Mouse (Mus musculus): ENCODE measurements around the gene Thra. TPM values are rescaled to one million over a fixed set of nuclear protein-coding genes. Genes with fewer than 3 reads are reported as not detected.
A peak's percentile ranks its signal among the peaks of the same experiment; 100 is the strongest.

The Thra gene
- total and polyA plus RNA-seq, 3 experiments: 89.4 to 105 (median 103) TPM

DNA sequence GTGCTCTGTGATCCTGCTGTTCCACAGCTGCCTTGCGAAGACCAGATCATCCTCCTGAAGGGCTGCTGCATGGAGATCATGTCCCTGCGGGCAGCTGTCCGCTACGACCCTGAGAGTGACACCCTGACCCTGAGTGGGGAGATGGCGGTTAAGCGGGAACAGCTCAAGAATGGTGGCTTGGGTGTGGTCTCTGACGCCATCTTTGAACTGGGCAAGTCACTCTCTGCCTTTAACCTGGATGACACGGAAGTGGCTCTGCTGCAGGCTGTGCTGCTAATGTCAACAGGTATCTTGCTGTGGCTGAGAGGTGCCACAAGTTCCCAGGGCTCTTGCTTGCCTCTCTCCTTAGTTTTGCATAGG is 23.0 kb downstream of the Thra start:
- Histone ChIP-seq H3K9ac (ENCODE audit: low read depth, low read length) (no peak overlapping the region), H3K27me3 (ENCODE audit: control insufficient read depth, insufficient read depth, low read length) (no peaks in the 10 kb centered on the region), H3K4me3 (no peak overlapping the region), H3K36me3 (ENCODE audit: control insufficient read depth, insufficient read depth, low read length) (peaks cover 10% of the 10 kb centered on the region), H3K79me2 (replicated peaks; ENCODE audit: control insufficient read depth, insufficient read depth, low read length) (no peaks in the 10 kb centered on the region), H3K4me1 (ENCODE audit: control insufficient read depth, insufficient read depth, low read length) (peaks cover 6% of the 10 kb centered on the region), H3K27ac (peak overlapping the region; percentile 38)
- TF ChIP-seq POLR2A (IDR thresholded peaks at IDR 0.05; ENCODE audit: insufficient read depth, low read depth, low read length) (no peak), EP300 (IDR thresholded peaks at IDR 0.05; ENCODE audit: insufficient read depth, low read depth, low read length) (no peak), CTCF (IDR thresholded peaks at IDR 0.05) (no peak)
- intact Hi-C loops (cut with DNase I): no loop called here
- DNase-seq: peak in 1 of 2 experiments; percentile 33
- WGBS: 84% methylated on average over 8 of the region's 8 CpGs

DNA sequence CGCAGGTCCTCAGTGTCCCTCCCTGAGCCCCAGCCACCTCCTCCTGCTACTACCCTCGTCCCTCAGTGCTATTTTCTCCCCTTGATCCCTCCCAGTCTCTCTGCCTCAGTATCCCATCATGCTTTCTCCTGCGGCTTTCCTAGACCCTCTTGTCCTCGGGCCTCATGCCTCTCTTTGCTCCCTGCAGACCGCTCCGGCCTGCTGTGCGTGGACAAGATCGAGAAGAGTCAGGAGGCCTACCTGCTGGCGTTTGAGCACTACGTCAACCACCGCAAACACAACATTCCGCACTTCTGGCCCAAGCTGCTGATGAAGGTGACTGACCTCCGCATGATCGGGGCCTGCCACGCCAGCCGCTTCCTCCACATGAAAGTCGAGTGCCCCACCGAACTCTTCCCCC is 23.7 kb downstream of the Thra start:
- Histone ChIP-seq H3K27ac (no peak overlapping the region; the same call in 1 of the 2 replicates), H3K79me2 (replicated peaks; ENCODE audit: control insufficient read depth, insufficient read depth, low read length) (no peaks in the 10 kb centered on the region), H3K36me3 (ENCODE audit: control insufficient read depth, insufficient read depth, low read length) (peaks cover 14% of the 10 kb centered on the region), H3K27me3 (ENCODE audit: control insufficient read depth, insufficient read depth, low read length) (no peaks in the 10 kb centered on the region), H3K4me1 (ENCODE audit: control insufficient read depth, insufficient read depth, low read length) (peaks cover 8% of the 10 kb centered on the region), H3K4me3 (no peak overlapping the region), H3K9ac (ENCODE audit: low read depth, low read length) (no peak overlapping the region)
- TF ChIP-seq CTCF (IDR thresholded peaks at IDR 0.05) (no peak), EP300 (IDR thresholded peaks at IDR 0.05; ENCODE audit: insufficient read depth, low read depth, low read length) (no peak), POLR2A (IDR thresholded peaks at IDR 0.05; ENCODE audit: insufficient read depth, low read depth, low read length) (no peak)
- peak; percentile 13 to 22 for DNase-seq
- intact Hi-C loops (cut with DNase I): no loop called here
- 80% methylated on average over 18 of the region's 18 CpGs for WGBS

DNA sequence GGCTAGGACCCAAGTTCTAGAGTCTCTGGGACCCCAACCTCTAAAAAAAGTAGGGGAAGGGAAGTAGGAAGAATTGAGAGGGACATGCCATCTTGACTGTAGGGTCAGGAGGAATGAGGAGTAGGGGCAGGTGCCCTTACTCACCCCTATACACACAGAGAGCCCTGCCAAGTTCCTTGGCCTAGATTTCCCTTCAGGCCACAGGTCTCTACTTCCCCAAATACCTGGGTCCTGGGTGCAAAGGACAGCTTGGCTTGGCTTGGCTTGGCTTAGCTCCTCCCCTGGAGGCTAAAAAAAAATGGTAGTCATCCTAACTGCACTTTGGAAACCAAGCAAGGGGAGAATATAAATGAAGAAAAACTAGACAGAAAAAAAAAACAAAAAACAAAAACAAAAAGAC is 24.3 kb downstream of the Thra start:
- DNase-seq: no peak
- H3K4me3 ChIP-seq: no peak overlapping the region
- H3K4me1 ChIP-seq (ENCODE audit: control insufficient read depth, insufficient read depth, low read length): peaks cover 13% of the 10 kb centered on the region
- H3K27me3 ChIP-seq (ENCODE audit: control insufficient read depth, insufficient read depth, low read length): no peaks in the 10 kb centered on the region
- intact Hi-C loops (cut with DNase I): no loop called here
- H3K9ac ChIP-seq (ENCODE audit: low read depth, low read length): no peak overlapping the region
- TF ChIP-seq CTCF (IDR thresholded peaks at IDR 0.05) (no peak), EP300 (IDR thresholded peaks at IDR 0.05; ENCODE audit: insufficient read depth, low read depth, low read length) (no peak), POLR2A (IDR thresholded peaks at IDR 0.05; ENCODE audit: insufficient read depth, low read depth, low read length) (no peak)
- H3K27ac ChIP-seq: peak overlapping the region; percentile 81
- no peaks in the 10 kb centered on the region for H3K79me2 ChIP-seq (replicated peaks; ENCODE audit: control insufficient read depth, insufficient read depth, low read length)
- peaks cover 21% of the 10 kb centered on the region for H3K36me3 ChIP-seq (ENCODE audit: control insufficient read depth, insufficient read depth, low read length)

DNA sequence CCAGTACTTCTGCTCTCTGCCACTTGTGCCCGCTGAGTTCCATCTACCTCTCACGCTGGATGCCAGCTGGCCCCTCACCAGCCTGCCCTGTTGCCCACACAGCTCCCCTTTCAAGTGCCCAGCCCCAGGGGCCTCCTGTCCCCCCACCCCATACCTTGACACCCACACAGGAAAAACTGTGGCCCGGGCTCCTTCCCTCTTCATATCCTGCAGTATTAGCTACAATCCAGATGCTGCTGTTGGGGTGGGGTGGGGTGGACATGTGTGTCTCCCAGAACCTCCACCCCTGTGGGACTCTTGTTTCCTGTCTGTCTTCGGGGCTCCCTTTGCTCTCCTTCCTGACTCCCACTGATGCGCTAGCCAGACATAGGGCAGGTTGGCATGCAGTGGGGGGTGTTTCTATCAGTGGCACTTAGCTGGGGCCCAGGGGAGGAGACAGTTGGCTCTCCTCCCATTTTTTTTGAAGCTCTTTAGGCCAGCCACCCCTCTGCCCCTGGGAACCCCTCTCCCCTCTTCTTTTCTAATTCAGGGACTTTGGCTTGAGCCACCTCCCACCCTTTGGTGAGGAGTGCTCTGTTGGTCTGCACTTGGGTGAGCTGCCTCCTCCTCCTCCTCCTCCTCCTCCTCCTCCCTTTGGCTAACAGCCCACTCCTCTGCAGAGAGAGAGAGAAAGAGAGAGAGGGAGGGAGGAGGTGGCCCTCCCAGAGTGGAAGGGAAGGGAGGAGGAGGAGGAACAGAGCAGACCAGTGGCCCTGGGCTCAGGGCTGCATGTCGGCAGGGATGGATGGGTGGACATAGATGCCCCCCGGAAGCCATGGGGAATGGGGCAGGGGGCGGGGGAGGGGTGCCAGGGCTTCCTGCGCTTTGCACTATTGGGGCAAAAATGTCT is 25.2 kb downstream of the Thra start:
- intact Hi-C loops (cut with DNase I): no loop called here
- Histone ChIP-seq H3K4me1 (ENCODE audit: control insufficient read depth, insufficient read depth, low read length) (peaks cover 20% of the 10 kb centered on the region), H3K79me2 (replicated peaks; ENCODE audit: control insufficient read depth, insufficient read depth, low read length) (no peaks in the 10 kb centered on the region), H3K27ac (peak overlapping the region; percentile 81), H3K27me3 (ENCODE audit: control insufficient read depth, insufficient read depth, low read length) (no peaks in the 10 kb centered on the region), H3K4me3 (no peak overlapping the region), H3K9ac (ENCODE audit: low read depth, low read length) (peak overlapping the region; percentile 17), H3K36me3 (ENCODE audit: control insufficient read depth, insufficient read depth, low read length) (peaks cover 29% of the 10 kb centered on the region)
- peak; percentile 72 to 75 for DNase-seq
- TF ChIP-seq EP300 (IDR thresholded peaks at IDR 0.05; ENCODE audit: insufficient read depth, low read depth, low read length) (peak; percentile 42; the same call in 1 of the 2 replicates), POLR2A (IDR thresholded peaks at IDR 0.05; ENCODE audit: insufficient read depth, low read depth, low read length) (no peak)
- 15% methylated on average over 6 of the region's 9 CpGs for WGBS

DNA sequence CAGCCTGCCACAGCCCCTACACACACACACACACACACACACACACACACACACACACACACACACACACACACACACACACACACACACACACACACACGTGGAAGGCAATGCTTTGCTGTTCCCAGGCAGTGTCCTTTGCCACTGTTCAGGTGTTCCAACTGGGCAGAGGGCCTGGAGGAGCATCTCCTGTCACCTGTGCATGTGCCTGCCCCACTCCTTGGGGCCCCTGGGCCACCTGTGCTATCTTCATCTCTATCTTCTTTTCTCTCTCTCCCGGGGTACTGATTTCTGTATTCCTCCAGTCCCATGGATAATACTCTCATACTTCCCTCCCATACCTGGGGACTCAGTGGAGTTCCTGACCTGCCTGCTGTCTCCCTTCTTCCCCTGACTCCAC is 25.9 kb downstream of the Thra start:
- TF ChIP-seq CTCF (IDR thresholded peaks at IDR 0.05) (no peak), EP300 (IDR thresholded peaks at IDR 0.05; ENCODE audit: insufficient read depth, low read depth, low read length) (no peak)
- no peaks in the 10 kb centered on the region for H3K27me3 ChIP-seq (ENCODE audit: control insufficient read depth, insufficient read depth, low read length)
- intact Hi-C loops (cut with DNase I): no loop called here
- peaks cover 25% of the 10 kb centered on the region for H3K4me1 ChIP-seq (ENCODE audit: control insufficient read depth, insufficient read depth, low read length)
- H3K4me3 ChIP-seq: no peak overlapping the region
- peak; percentile 27 to 47 for DNase-seq
- H3K9ac ChIP-seq (ENCODE audit: low read depth, low read length): no peak overlapping the region
- H3K36me3 ChIP-seq (ENCODE audit: control insufficient read depth, insufficient read depth, low read length): peaks cover 35% of the 10 kb centered on the region
- 24% methylated on average over 2 of the region's 2 CpGs for WGBS
- H3K27ac ChIP-seq: peak overlapping the region; percentile 54
- no peaks in the 10 kb centered on the region for H3K79me2 ChIP-seq (replicated peaks; ENCODE audit: control insufficient read depth, insufficient read depth, low read length)

DNA sequence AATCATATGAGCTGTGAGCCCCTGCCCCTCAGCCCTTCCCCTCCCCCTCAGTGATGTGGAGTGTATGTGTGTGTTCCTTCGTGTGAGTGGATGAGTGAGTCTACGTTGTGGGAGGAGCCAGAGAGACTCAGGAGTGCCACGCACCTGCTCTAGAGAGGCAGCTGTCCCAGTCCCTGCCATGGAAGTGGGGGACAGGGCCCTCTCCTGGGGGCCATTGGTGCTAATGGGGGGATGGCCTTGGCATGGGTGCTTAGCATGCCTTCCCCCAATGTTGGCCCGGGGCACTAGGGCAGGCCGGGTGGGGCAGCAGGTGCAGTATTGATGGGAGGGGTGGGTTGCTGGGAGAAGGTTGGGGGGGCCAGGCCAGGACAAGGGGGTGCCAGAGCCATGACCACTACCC is 26.4 kb downstream of the Thra start:
- intact Hi-C loops (cut with DNase I): no loop called here
- Histone ChIP-seq H3K9ac (ENCODE audit: low read depth, low read length) (no peak overlapping the region), H3K36me3 (ENCODE audit: control insufficient read depth, insufficient read depth, low read length) (peaks cover 39% of the 10 kb centered on the region), H3K4me1 (ENCODE audit: control insufficient read depth, insufficient read depth, low read length) (peaks cover 26% of the 10 kb centered on the region), H3K79me2 (replicated peaks; ENCODE audit: control insufficient read depth, insufficient read depth, low read length) (no peaks in the 10 kb centered on the region), H3K27ac (peak overlapping the region; percentile 54), H3K27me3 (ENCODE audit: control insufficient read depth, insufficient read depth, low read length) (no peaks in the 10 kb centered on the region), H3K4me3 (no peak overlapping the region)
- TF ChIP-seq EP300 (IDR thresholded peaks at IDR 0.05; ENCODE audit: insufficient read depth, low read depth, low read length) (no peak), POLR2A (IDR thresholded peaks at IDR 0.05; ENCODE audit: insufficient read depth, low read depth, low read length) (no peak), CTCF (IDR thresholded peaks at IDR 0.05) (no peak)
- WGBS: 47% methylated on average over 5 of the region's 5 CpGs
- peak; percentile 20 to 47 for DNase-seq
